Mouse (Mus musculus) ES-E14 (cell line): Measurements from ENCODE around the gene Itk. TPM values are rescaled to one million over a fixed set of nuclear protein-coding genes. Genes with fewer than 3 reads are reported as not detected.

Experiments used
- DNase-seq: peaks from one replicate; pipeline ENCODE4 v3.0.0-alpha.2; 2013; ENCODE audit warnings: low read depth, low spot score
- H3K27ac ChIP-seq: 2 replicates; pipeline ENCODE4 v1.5.1; 2012; ENCODE audit warnings: low read depth, mild to moderate bottlenecking, low read length, moderate library complexity, mixed read lengths; ENCODE audit not compliant: poor library complexity, insufficient read depth, severe bottlenecking
- H3K36me3 ChIP-seq: 2 replicates; pipeline ENCODE4 v1.6.1; 2012; ENCODE audit warnings: mild to moderate bottlenecking, low read length, moderate library complexity, mixed read lengths; ENCODE audit not compliant: control insufficient read depth, poor library complexity, insufficient read depth, severe bottlenecking
- H3K4me1 ChIP-seq, 2 experiments: fragments of 150-350 bp in 1 of 2; sonication (generic) in 1 of 2; 2 replicates each; pipeline ENCODE4 v1.6.1; 2012; ENCODE audit warnings: low read length in 2 of 2, mild to moderate bottlenecking in 1 of 2, mixed read lengths in 1 of 2; ENCODE audit not compliant: control insufficient read depth in 2 of 2, insufficient read depth in 2 of 2, poor library complexity in 1 of 2
- H3K4me3 ChIP-seq, 2 experiments: fragments of 150-350 bp in 1 of 2; sonication (generic) in 1 of 2; 2 replicates each; pipeline ENCODE4 v1.5.1; 2012; ENCODE audit warnings: low read length in 2 of 2, low read depth in 1 of 2, mild to moderate bottlenecking in 1 of 2, mixed read lengths in 1 of 2; ENCODE audit not compliant: insufficient read depth in 1 of 2, poor library complexity in 1 of 2, severe bottlenecking in 1 of 2
- H3K9ac ChIP-seq: 2 replicates; pipeline ENCODE4 v1.6.1; 2012; ENCODE audit warnings: low read depth, mild to moderate bottlenecking, low read length, mixed read lengths; ENCODE audit not compliant: poor library complexity, insufficient read depth, severe bottlenecking
- H3K9me3 ChIP-seq: fragments of 150-350 bp; sonication (generic); 2 replicates; pipeline ENCODE4 v1.6.1; 2012; ENCODE audit warnings: low read depth, mild to moderate bottlenecking, low read length; ENCODE audit not compliant: control insufficient read depth, insufficient read depth
- CHD2 ChIP-seq: IDR thresholded peaks from 2 replicates; pipeline ENCODE4 v1.6.1; 2014; ENCODE audit warnings: mild to moderate bottlenecking, low read depth, low read length, inconsistent platforms
- HCFC1 ChIP-seq: IDR thresholded peaks from 2 replicates; pipeline ENCODE4 v1.6.1; 2012; ENCODE audit warnings: low read length, inconsistent platforms, borderline replicate concordance; ENCODE audit not compliant: insufficient read depth
- MAFK ChIP-seq: IDR thresholded peaks from 2 replicates; pipeline ENCODE4 v1.6.1; 2014; ENCODE audit warnings: mild to moderate bottlenecking, low read depth, low read length, inconsistent platforms; ENCODE audit not compliant: insufficient read depth
- ZC3H11A ChIP-seq: IDR thresholded peaks from 2 replicates; pipeline ENCODE4 v1.6.1; 2012; ENCODE audit warnings: low read depth, mild to moderate bottlenecking, inconsistent platforms, low read length, borderline replicate concordance
- ZNF384 ChIP-seq: IDR thresholded peaks from 2 replicates; pipeline ENCODE4 v1.6.1; 2012; ENCODE audit warnings: low read depth, low read length, inconsistent platforms
- in situ Hi-C, 2 experiments: fragments of 600-800 bp; cut with MboI; formaldehyde crosslinking; loops; one replicate each; pipeline ENCODE4 v1.15.1; 2025; ENCODE audit warnings: low sequenced_read_pairs in 2 of 2, inconsistent platforms in 1 of 2; ENCODE audit not compliant: unreplicated experiment in 2 of 2
- total RNA-seq: library from RNA; depleted of rRNA; stranded (reverse); fragments of 300-350 nt; gene quantifications from 2 replicates; pipeline ENCODE4 v1.2.3, GENCODE M21; 2012

Itk gene
- total RNA-seq, 1 experiment: not detected

GRCm38 (mm10) chr11:46418438-46418837 lies 29.1 kb upstream of the Itk start:
- H3K4me3 ChIP-seq: no peak overlapping the region
- no peak overlapping the region for H3K27ac ChIP-seq
- in situ Hi-C loops: no loop called here
- no peaks in the 10 kb centered on the region for H3K36me3 ChIP-seq
- H3K9ac ChIP-seq: no peak overlapping the region
- TF ChIP-seq ZNF384: no peak
- TF ChIP-seq ZC3H11A: no peak
- no peak for TF ChIP-seq HCFC1
- TF ChIP-seq CHD2: no peak
- TF ChIP-seq MAFK: no peak
- H3K4me1 ChIP-seq: peaks cover 3 to 6% of the 10 kb centered on the region in 2 experiments; a peak in 3 of 4 replicates
- no peaks in the 10 kb centered on the region for H3K9me3 ChIP-seq
- no peak for DNase-seq

DNA sequence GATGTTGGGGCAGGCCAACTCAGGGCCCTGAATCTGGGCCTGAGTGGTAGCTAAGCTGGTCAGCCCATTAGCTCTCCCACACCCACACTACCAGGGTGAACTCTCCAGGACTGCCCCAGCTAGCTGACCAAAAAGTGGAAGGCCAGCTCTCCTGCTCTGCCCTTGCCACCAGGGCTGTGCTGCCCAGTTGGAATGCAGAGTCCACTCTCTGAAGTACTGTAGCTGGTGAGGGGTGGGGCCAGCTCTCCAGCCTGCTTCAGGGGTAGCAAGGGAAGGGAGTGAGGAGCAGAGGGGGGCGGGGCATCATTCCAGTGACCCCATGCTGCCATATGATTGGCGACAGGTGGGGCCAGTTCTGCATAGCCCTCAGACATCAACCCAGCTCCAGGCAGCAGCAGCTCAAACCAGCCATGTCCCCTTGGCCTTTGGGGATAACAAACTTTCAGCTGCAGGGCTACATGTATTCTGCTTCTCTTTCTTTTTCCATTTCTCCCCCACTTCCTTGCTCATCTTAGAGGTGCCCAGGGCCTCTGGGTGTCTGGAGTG lies 20.8 kb upstream of the Itk start:
- H3K4me1 ChIP-seq: peaks cover 2 to 7% of the 10 kb centered on the region in 2 experiments; a peak in 2 of 4 replicates
- H3K9me3 ChIP-seq: no peaks in the 10 kb centered on the region
- H3K27ac ChIP-seq: no peak overlapping the region
- peaks cover 2% of the 10 kb centered on the region; the same call in 1 of the 2 replicates for H3K36me3 ChIP-seq
- H3K9ac ChIP-seq: no peak overlapping the region
- in situ Hi-C loops: no loop called here
- DNase-seq: no peak
- TF ChIP-seq MAFK: no peak
- no peak for TF ChIP-seq ZC3H11A
- no peak for TF ChIP-seq ZNF384
- no peak for TF ChIP-seq CHD2
- no peak for TF ChIP-seq HCFC1
- H3K4me3 ChIP-seq: no peak overlapping the region

DNA sequence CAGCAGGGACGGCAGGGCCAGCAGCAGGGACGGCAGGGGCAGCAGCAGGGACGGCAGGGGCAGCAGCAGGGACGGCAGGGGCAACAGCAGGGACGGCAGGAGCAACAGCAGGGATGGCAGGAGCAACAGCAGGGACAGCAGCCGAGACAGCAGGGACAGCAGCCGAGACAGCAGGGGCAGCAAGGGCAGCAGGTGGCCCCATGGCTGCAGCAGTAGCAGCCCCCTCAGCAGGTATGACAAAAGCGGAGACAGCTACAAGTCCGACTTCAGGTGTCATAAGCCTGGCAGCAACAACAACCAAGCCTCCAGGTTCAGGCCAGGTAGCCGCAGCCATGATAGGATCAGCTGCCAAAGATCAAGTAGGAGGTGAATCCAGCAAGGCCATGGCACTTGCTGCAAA lies 17.4 kb upstream of the Itk start:
- peaks cover 2% of the 10 kb centered on the region; the same call in 1 of the 2 replicates for H3K36me3 ChIP-seq
- DNase-seq: no peak
- TF ChIP-seq CHD2 (no peak), HCFC1 (no peak), MAFK (no peak), ZC3H11A (no peak), ZNF384 (no peak)
- no peak overlapping the region for H3K27ac ChIP-seq
- H3K4me3 ChIP-seq: no peak overlapping the region
- H3K9me3 ChIP-seq: no peaks in the 10 kb centered on the region
- peaks cover 0 to 7% of the 10 kb centered on the region in 2 experiments; a peak in 2 of 4 replicates for H3K4me1 ChIP-seq
- H3K9ac ChIP-seq: no peak overlapping the region
- in situ Hi-C loops: no loop called here

DNA sequence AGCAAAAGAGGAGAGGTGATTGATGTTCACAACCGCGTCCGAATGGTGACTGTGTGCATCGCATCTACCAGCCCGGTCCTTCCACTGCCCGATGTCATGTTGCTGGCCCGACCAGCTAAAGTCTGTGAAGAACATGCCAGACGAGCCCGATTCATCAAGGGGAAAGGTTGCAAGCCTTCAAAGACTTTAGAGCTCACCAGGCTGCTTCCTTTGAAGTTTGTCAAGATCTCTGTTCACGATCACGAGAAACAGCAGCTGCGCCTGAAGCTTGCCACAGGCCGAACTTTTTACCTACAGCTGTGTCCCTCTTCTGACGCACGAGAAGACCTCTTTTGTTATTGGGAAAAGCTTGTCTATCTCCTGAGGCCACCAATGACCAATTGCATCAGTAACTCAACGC lies 15.7 kb upstream of the Itk start:
- H3K36me3 ChIP-seq: no peaks in the 10 kb centered on the region
- H3K27ac ChIP-seq: no peak overlapping the region
- no peak for DNase-seq
- H3K9ac ChIP-seq: no peak overlapping the region
- TF ChIP-seq ZNF384 (no peak), CHD2 (no peak), MAFK (no peak), HCFC1 (no peak), ZC3H11A (no peak)
- H3K9me3 ChIP-seq: no peaks in the 10 kb centered on the region
- H3K4me1 ChIP-seq: peaks cover 0 to 3% of the 10 kb centered on the region in 2 experiments; a peak in 1 of 4 replicates
- H3K4me3 ChIP-seq: no peak overlapping the region
- in situ Hi-C loops: no loop called here
